Mouse (Mus musculus) megakaryocyte-erythroid progenitor cell, adult 5-6 weeks (primary cell): ENCODE results near the gene Hook2. TPM values are rescaled to one million over a fixed set of nuclear protein-coding genes. Genes with fewer than 3 reads are reported as not detected.

ENCODE experiments used
- ATAC-seq: replicated peaks from 2 replicates; pipeline ENCODE4 v1.8.0; 2016; ENCODE audit warnings: mild to moderate bottlenecking, inconsistent platforms; ENCODE audit not compliant: severe bottlenecking, poor library complexity, low FRiP score, low TSS enrichment
- total RNA-seq, 2 experiments: library from RNA; stranded (forward) in 1 of 2; stranded (reverse) in 1 of 2; fragments of 200-1000, 215-1000 nt in 1 of 2; fragments of >200 nt in 1 of 2; fragmentation: Nextera tagmentation in 1 of 2; gene quantifications; 2 replicates each; pipeline ENCODE4 v1.2.3; 2014 to 2017

The Hook2 gene
- total RNA-seq, 2 experiments from 2014 or later, result 7.7 to 11.0 TPM

DNA sequence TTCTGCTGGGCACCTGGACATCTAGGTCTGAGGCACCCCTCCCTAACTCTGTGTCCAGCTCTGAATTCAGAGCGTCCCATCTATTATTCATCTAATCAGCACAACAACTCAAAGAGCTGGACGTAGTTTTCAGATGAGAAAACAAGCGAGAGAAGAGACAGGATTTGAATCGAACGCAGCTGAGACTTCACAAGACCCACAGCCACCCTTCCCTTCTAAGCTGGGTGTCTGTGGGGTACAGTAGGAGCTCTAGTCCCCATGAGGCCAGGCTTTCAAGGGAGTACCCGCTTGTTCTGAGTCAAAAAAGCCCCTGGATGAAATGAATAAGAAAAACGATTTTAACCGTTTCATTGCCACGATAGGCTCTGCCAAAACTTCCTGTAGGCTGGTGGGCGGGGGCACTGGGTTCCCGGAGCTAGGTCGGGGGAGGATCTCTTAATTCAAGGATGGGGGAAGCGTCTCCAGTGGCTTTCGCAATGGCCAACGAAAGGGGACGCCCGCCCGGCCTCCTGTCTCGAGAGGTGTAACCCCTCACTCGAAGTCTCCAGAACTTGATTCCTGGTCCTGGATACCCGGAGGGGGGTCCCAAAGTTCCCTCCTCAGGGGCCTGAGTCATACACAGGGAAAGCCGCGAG, 5.2 kb upstream of the Hook2 start:
- no peak for ATAC-seq

DNA sequence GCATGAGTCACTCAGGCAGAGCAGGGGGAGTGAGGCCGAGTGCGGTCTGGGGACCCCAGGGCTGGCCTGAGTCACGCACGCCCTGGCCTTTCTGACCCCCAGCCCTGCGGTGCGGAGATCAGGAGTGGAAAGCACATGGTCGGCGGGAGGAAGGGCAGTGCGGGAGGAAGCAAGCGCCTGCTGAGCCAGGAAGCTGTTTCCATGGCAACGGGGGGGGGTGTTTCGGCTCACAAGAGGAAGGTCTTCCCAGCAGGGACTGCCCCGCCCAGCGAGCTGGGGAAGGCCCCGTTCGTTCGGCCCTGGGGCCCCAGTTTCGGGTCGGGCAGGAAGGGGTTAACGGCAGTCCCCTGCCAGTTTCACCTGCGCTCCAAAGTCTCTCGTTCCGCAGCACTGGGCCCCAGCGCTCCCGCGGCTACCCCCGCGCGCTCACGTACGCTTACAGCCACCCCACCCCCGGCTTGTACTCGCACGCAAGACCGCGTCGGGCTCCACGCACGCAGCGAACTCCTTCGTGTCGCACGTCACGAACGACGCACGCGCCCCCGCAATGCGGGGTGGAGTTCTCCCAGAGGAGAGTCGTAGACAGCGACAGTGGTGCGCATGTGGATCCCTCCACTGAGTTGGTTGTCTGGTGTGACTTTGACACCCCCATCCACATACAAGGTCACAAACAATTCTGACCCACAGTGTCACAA, 4.6 kb upstream of the Hook2 start:
- peak; percentile 42 for ATAC-seq

DNA sequence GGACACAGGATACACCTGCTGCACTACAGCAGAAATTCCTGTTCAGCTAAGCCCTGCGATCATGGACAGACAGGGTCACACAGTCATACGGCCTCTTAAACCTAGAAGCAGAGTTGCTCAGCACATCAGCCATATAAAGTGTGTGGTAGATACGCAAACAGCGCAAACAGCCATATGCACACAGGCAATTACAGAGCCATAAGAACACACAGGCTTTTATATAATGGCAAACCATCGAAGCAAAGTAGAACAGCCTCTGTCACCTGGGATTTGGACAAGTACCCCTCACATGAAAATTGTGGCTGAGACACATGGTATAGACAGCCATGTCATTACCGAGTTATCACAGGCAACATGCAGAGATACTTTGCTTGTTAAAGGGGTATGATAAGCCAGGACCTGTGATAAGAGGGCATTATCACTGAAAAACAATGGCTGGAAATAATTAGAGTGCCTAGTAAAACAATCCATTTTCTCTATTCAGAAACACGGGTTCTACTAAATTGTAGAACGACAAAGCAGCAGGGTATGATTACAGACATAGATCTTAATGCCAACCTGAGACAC, 3.9 kb upstream of the Hook2 start:
- ATAC-seq, result peak; percentile 6; the same call in 1 of the 2 replicates

DNA sequence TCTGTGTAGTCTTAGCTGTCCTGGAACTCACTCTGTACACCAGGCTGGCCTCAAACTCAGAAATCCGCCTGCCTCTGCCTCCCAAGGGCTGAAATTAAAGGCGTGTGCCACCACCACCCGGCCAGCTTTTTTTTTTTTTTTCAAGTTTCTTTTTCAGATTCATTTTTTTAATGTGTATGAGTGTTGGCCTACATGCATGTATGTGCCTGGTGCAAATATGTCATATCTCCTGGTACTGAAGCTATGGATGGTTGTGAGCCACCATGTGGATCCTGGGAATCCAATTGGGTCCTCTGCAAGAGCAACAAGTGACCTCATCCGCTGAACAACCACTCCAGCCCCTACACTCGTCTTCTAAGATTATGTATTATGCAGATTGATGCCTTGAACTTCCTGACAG, 3.0 kb upstream of the Hook2 start:
- ATAC-seq, result no peak

DNA sequence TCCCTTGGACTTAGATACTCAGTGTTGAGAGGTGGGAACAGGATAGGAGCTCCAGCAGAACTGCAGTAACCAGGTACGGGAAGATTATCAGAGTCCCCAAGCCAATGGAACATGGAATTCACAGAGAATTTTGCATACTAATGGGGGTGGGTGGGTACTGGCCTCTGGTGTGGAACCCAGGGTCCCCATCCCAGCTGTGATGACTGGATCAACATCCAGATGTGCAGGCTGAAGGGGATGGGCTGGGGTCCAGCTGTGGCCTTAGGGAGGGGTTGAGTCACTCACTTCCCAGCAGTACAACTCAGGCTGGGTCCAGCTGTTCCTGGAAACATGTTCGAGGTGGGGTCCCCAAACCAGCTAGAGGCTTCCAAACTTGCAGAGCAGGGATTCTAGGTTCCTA, 2.5 kb upstream of the Hook2 start:
- no peak for ATAC-seq

DNA sequence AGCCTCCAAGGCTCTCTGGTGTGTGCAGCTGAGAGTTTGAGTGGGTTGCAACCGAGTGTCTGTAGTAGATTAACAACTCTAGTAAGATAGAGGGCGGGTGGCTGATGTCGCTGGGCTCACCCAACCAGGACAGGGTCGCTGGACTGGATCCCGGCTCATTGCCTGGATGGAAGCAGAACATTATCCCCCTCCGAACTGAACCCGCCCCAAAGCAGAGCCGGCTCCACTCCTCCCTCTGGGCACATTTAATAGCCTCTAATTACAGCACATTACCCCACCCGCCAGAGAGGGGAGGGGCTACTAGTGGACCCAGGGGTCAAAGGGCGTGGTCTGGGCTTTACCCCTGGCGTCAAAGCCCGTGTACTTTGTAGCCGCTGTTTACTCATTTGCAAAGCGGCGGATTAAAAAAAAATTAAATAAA, 1.1 kb upstream of the Hook2 start:
- peak; percentile 8; the same call in 1 of the 2 replicates for ATAC-seq

DNA sequence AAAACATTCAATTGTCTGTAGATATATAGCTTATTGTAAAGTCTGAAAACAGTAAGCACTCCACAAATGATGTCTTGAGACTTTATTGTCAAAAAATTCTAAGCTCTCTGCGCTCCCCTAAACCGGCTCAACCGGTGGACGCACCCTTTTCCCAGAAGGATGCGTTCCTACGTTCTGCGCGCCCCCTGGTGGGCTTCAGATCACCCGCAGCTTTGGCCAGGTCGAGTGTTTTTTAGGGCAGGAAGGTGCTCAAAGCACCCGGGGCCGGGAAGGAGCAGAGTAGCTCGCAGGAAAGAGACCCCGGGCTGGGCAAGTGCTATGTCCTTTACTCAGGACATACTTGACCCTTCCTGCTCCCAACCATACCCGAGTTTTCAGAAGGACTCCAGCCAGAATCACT, 593 bp upstream of the Hook2 start:
- ATAC-seq, result peak; percentile 47; the same call in 1 of the 2 replicates

DNA sequence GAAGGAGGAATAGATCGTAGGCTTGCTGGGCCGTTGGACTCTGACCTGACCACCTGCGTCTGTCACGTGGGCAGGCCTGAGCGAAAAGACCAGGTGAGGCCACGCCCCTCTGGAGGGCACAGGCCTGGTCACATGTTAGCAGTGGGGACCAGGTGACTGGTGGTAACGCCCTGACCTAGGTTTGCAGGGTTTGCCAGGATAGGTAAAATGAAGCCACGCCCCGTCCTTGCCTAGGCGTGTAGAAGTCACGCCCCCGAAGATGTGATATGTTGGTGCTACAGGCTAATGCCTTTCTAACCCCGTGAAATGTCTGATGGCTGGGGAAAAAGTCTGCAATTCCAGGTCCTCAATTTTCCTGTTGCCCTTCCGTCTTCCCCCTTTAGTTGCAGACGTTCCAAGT, 433 bp downstream of the Hook2 start:
- peak; percentile 27 for ATAC-seq

DNA sequence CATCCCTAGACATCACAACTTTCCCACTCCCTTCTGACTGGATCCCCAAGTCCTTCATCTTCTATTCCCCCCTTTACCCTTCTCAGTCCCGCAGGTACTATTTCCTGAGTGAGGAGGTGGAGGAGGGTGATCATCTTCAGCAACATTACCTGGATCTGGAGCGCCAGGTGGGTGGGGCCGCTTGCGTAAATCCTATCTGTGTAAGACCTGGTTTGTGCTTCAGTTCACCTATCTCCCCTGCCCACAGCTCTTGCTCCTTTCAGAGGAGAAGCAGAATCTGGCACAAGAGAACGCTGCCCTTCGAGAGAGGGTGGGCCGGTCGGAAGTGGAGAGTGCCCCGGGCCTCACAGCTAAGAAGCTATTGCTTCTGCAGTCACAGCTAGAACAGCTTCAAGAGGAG, 4.0 kb downstream of the Hook2 start:
- ATAC-seq, result no peak

DNA sequence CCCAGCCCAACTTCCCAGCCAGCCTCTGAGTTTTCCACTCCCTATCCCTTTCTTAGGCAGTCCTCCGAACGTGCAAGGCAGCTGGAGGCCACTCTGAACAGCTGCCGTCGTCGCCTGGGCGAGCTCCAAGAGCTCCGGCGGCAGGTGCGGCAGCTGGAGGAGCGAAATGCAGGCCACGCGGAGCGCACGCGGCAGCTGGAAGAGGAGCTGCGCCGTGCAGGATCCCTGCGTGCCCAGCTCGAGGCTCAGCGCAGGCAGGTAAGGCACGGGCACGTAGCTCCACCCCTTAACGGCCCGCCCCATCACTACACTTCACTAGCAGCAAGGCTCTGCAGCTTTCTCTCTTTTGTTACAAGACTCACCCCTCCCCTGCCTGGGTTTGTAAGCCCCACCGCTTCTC, 5.3 kb downstream of the Hook2 start:
- no peak for ATAC-seq

DNA sequence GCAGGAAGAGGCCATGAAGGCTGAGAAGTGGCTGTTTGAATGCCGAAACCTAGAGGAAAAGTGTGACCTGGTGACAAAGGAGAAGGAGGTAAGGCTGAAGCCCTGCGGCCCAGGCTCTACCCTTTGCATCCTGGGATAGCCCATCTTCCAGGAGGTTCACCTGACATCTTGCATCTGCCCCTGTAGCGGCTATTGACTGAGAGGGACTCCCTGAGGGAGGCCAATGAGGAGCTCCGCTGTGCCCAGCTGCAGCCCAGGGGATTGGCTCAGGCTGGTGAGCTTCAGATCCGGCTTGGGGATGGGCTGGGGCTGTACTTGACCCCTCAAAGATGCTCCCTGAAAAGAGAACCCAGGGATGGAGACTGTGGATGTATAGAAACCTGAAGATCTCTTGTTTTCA, 6.6 kb downstream of the Hook2 start:
- no peak for ATAC-seq

DNA sequence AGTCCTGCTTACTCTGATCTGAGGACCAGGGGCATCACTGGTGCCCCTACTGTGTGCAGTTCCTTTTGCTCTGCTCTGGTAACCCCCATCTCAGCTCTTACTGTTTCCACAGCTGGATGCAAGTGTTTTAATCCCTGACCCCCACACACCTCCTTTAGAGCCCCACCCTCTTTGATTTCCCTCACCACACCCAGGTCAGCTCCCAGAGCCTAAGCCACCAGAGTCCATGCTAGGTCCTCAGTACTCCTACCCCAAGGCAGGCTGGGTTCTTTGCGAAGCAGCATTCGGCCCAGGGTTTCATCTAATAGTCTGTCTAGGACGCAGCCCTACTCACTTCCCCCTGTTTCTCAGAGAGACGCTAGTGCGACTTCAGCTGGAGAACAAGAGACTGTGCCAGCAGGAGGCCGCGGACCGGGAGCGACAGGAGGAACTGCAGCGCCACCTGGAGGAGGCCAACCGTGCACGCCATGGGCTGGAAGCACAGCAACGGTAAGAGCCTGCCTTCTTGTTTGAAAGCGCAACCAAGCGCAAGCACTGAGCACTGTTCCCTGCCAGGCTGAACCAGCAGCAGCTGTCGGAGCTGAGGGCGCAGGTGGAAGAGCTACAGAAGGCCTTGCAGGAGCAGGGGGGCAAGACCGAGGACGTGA, 7.4 kb downstream of the Hook2 start:
- ATAC-seq, result peak; percentile 95

DNA sequence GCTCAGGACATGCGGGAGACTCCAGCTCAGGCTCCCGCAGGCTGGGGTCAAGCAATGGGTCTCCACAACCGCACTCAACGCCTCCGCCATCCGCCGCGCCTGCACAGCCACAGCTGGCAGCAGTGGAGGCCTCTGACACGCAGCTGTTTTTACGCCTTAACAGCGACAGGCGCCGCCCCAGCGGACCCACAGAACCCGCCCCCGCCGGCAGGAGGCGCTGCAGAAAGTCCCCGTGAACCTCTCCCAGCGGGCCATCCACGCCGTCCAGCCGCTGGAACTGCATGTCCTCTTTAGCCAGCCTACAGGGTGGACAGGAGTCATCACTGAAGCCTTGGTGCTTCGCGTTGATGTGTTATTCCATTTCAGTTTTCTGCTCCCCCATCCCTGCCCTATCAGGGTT, 17.3 kb downstream of the Hook2 start:
- ATAC-seq, result peak; percentile 65

DNA sequence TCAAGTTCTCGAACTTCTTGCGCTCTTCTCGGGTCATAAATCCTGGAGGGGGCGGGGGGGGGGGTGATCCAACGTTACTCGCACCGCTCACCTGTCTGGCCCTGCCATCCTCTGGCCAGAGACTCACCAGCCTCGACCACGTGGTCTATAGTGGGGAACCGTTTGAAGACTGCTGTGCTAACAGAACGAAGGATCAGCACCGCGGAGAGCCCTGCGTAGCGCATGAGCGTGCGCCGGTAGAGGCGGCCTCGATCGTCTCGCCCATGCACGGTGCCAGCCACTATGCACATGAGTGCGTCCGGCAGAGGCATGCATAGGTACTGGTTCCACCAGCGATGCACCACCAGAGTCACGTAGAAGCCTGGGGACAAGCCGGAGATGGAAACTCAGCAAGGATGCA, 20.8 kb downstream of the Hook2 start:
- 0 out of 2 replicates have a peak, but pooled peaks have one; percentile 22 for ATAC-seq

DNA sequence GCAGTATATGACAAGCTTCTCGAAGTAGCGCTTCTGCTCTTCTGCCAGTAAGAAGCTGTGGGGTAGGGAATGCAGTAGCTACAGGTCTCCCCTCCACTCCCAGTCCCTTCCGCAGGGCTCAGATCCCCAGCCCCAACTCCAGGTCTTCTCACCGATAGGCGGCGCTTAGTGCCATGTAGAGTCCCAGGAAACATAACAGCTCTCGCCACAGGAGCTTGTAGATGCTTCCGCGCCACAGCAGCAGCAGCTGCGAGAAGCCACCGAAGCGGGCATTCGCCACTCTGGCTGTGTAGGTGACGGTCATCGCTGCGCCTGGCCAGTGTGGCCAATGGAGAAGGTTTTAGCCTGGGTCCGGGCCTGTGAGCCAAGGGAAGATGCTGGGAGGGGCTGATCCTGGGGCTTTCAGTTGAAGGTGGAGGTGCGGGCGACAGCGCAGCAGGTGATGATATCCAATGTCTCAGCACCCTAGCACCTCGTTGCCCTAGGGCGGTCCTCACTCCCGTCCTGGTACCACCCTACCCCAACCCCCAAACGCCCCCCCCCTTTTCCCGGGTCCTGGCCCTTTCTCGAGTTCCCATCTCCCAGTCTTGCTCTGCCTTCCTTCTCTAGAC, 22.9 kb downstream of the Hook2 start:
- peak; percentile 89 for ATAC-seq

DNA sequence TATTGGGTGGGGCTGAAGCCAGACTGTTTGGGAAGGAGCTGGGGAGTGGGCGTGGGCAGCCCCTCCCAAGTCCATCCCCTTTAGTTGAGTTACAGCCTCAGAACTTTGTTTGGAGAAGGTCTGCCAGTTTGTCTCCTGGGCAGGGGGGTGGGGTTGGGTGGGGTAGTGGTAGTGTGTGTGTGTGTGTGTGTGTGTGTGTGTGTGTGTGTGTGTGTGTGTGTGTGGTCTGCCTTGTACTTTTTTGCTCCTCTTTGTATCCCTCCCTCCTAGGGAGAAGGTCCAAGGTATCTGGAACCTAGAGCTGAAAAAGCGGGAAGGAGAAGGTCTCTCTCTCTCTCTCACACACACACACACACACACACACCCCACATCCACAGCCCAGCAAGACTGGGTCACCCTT, 24.0 kb downstream of the Hook2 start, which contains the start of gene Best2:
Best2 (minus strand) TSS at position 101 of the 400 bp plus-strand sequence.
- no peak for ATAC-seq

DNA sequence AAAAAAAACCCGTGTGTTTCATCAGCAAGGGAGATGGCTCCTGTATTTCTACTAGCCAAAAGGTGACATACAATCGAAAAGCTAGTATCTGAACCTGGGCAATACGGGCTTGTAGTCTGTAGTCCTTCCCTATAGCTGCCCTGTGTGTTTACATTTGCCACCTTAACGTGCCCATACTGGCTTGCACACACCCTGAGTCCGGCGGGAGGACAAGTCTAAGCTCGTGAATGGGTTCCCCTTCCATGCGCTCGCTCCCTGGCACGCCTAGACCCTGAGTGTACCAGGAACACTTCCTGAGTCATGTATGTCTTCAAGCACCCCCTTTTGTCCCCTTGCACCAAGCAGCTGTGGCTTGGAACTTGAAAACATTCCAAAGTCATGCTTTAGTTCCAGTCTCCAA, 26.3 kb downstream of the Hook2 start:
- ATAC-seq, result no peak

DNA sequence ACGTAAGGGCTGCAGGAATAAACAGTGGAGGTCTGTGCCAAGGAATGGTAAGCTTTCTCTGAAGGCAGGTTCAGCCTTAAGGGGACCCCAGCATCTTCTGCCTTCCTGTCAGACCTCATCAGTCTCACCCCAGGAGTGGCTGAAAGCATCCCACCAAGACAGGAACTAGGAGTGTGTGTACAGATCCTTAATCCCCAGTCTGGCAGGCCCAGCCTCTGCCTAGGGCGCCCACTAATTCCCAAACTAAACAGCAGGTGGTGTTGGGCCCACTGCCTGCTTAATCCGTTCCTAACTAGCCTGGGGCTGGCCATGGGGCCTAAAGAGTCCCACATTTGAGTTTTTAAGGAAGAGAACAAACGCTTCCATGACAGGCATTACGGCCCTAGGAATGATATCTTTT, 26.8 kb downstream of the Hook2 start:
- no peak for ATAC-seq

DNA sequence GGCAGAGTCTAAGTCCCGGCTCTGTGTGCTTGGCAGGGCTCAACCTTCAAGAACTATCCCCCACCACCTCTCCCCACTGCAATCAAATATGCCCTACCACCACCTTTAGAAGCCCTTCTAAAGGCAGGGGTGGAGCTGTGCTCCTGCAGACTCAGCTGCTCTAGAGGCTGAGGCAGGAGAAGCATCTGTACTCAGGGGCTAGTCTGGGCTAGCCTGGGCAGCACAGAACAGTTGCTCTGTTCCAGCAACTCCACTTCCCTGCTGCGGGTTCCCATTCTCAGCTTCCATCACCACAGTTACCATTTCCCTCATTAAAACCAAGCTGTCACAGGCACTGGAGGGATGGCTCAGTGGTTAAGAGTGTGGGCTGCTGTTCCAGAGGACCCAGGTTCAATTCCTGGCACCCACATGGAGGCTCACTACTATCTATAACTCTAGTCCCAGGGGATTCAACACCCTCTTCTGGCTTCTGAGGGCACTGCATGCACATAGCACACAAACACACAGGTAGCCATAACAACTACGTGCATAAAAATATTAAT, 31.2 kb downstream of the Hook2 start:
- ATAC-seq, result no peak

DNA sequence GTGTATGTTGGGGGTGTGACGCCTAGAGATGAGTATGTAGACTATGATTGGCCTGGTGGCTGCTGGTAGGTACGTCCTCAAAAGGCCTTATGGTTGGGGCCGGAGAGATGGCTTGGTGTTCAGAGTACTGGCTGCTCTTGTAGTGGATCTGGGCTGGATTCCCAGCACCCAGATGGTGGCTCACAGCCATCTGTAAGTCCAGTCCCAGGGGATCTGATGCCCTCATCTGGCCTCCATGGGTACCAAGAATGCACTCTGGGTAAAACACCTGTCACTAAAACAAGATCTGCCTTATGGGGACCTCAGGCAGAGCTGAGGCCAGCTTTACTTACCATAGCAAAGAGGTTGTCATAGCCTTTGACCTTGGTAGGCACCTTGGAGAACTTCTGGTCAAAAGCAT, 33.4 kb downstream of the Hook2 start:
- no peak for ATAC-seq
